Mouse (Mus musculus): ENCODE results near the gene Plin3.
A peak's percentile ranks its signal among the peaks of the same experiment; 100 is the strongest.

Gene Plin3

DNA sequence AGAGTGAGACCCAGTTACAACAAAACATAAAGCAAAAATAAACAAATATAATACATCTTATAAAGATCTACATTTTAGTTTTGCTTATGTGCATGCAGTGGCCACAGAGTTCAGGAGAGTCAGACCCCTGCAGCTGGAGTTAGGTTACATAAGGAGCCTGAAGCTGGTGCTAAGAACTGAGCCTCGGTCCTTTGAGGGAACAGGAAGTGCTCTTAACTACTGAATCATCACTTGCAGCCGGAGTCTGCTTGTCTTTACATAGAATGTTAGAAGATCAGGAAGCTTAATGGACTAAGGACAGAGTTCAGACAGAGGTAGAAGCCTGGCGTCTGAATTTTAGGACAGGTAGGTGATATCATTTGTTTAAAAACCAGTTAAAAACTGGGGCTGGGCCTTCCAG lies 3.8 kb downstream of the Plin3 start:
- TF ChIP-seq GATA4 (IDR thresholded peaks at IDR 0.05; ENCODE audit: insufficient replicate concordance, low read length), result no peak

DNA sequence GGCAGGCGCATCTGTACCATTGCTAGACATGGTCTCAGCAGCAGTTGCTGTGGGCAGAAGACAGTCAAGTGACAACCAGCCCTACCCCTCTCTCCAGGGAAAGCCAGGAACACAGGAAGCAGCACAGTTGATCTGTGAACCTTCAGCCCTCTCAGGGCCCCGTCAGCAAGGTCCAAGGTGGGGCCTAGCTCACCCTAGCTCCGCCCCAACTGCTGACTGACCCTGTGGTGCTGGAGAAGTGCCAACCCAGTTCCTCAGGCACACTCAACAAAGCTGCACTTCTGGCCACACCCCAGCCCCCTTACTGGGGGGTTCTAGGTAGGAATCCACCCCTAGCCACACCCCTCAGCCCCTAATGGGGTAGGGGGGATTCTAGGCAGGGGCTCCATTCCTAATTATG lies 4.8 kb downstream of the Plin3 start:
- no peak for TF ChIP-seq GATA4 (IDR thresholded peaks at IDR 0.05; ENCODE audit: insufficient replicate concordance, low read length)

DNA sequence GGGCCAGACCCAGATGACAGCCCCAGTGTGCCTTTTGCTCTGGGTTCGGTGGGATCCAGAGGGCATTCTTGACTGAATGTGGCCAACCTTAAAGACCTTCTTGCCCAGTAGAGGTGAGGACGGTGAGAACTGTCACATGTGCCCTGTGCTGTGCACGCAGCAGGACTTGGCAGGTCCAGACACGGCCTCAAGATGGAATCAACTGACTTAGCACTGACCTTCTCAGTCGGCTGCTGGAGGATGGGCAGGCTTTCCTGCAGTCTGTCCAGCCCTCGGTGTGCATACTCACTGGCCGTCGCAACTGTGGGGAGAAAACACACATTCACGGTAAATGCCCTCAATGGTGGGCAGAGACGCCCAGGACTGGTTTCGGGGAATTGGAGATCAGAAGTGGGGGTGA lies 6.7 kb downstream of the Plin3 start:
- TF ChIP-seq GATA4 (IDR thresholded peaks at IDR 0.05; ENCODE audit: insufficient replicate concordance, low read length), result no peak

- TF ChIP-seq GATA4 (IDR thresholded peaks at IDR 0.05; ENCODE audit: insufficient replicate concordance, low read length), result no peak
Observed at GRCm38 (mm10) chr17:56283316-56283715, 9.4 kb downstream of the Plin3 start.

DNA sequence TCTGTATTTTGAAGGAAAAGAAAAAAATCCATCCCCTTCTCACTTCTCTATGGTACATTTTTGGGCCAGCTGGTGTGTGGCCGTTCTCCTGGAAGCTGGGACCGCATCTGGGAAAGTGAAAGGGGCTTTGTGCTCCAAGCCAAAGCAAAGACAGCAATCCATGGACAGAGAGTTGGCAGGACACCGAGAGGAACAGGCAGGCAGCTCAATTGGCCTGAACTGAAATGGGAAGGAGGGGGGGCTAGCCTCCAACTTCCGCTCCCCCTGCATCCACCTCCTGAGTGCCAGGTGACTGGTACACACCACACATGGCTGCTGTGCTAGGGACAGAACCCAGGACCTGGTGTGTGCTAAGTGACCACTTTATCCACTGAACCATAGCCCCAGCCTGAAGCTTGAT lies 9.9 kb downstream of the Plin3 start:
- no peak for TF ChIP-seq GATA4 (IDR thresholded peaks at IDR 0.05; ENCODE audit: insufficient replicate concordance, low read length)

DNA sequence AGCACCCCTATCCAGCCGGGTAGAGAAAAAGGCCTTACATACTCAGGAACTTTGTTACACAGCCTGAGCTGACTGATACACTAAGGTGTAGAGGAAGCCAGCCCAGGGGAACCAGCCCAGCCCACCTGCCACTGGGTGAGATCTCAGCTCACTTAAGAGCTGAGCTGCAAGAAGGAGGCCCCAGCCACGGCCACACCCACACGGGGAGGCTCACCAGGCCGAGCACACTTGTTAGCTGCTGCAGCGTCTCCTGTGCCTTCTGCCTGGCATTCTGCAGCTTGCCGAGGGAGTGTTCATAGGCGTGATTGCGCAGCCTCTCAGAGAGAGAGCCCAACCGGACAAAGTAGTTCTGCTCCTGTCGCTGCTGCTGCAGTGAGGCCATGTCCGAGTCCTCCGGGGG lies 11.5 kb downstream of the Plin3 start:
- no peak for TF ChIP-seq GATA4 (IDR thresholded peaks at IDR 0.05; ENCODE audit: insufficient replicate concordance, low read length)

DNA sequence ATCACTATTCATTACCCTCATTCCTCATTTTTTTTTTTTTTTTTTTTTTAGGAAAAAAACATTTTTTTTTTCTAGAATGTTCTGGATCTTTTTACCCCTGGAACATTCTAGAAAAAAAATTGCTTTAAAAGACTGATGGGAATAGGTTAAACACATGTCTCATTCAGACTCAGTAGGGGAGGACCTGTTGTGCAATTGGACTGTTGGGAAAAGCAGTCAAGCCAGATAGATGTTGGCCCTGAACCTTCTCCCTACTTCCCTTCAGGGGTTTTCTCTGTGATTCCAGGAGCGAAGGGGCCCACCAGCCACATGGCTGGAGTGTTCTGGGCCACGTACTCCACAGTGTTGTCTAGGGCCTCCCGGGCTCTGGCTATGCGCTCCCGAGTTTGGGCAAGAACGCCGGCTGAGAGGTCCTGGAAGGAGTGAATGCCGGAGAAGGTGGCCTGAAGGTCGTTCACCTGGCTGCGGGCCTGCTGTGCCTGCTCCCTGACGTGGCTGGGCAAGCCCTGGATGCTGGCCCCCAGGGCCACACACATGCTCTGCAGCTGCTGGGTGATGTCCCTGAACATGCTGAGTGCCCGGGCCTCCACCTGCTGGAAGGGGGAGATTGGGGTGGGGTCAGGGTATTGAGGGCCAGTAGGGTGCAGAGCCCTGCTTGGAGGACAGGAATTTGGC lies 13.1 kb downstream of the Plin3 start:
- TF ChIP-seq GATA4 (IDR thresholded peaks at IDR 0.05; ENCODE audit: insufficient replicate concordance, low read length), result no peak

GRCm38 (mm10) chr17:56278340-56278739 lies 14.3 kb downstream of the Plin3 start:
- no peak for TF ChIP-seq GATA4 (IDR thresholded peaks at IDR 0.05; ENCODE audit: insufficient replicate concordance, low read length)

GRCm38 (mm10) chr17:56277567-56277893 lies 15.1 kb downstream of the Plin3 start:
- TF ChIP-seq GATA4 (IDR thresholded peaks at IDR 0.05; ENCODE audit: insufficient replicate concordance, low read length), result no peak

GRCm38 (mm10) chr17:56276643-56277566 lies 15.8 kb downstream of the Plin3 start, which contains the start of gene Ticam1:
Gene Ticam1 (minus strand): TSS chr17:56276786.
- TF ChIP-seq GATA4 (IDR thresholded peaks at IDR 0.05; ENCODE audit: insufficient replicate concordance, low read length), result peak; percentile 99; the same call in 1 of the 2 replicates

DNA sequence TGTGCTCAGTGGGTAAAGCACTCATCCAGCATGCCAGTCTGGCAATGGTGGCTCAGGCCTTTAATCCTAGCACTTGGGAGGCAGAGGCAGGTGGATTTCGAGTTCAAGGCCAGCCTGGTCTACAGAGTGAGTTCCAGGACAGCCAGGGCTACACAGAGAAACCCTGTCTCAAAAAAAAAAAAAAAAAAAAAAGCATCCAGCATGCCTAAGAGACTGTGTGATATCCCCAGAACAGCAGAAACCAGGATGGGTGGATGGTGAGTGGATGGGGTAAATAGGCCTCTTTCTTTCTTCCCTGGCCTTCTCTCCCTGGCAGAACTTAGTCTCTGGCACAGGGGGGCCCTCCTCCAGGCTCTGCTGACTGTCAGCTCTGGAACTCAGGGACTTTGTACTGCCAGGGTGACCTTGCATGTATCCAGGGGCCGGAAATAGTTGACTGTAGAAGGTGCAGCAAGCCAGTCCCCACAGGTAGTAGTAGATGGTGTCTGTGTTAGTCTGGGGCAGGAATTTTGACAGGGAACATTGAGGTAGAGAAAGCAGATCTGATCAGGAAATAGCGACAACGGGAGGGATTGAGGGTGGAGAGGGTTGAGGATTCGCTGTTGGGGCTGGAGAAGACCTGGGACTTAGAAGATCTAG lies 16.7 kb downstream of the Plin3 start:
- no peak for TF ChIP-seq GATA4 (IDR thresholded peaks at IDR 0.05; ENCODE audit: insufficient replicate concordance, low read length)

DNA sequence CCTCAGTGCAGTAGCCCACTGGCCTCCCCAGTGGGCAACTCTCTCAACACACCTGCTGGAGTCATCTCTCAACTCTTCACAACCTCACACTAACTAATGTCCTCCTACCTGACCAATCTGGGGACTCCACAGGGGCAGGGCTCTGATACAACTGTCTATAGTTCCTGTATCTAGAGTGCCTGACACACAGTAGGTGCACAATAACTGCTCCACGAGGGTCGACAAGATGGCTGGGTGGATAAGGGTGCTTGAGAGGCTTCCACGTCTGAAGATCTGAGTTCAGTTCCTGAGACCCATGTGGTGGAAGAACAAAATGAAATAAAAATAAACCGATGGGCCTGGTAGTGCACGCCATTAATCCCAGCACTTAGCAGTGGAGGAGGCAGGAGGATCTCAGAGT lies 18.7 kb downstream of the Plin3 start:
- TF ChIP-seq GATA4 (IDR thresholded peaks at IDR 0.05; ENCODE audit: insufficient replicate concordance, low read length), result no peak

- TF ChIP-seq GATA4 (IDR thresholded peaks at IDR 0.05; ENCODE audit: insufficient replicate concordance, low read length), result no peak
Observed at GRCm38 (mm10) chr17:56273482-56273881, 19.2 kb downstream of the Plin3 start.

GRCm38 (mm10) chr17:56272644-56273043 lies 20.0 kb downstream of the Plin3 start:
- no peak for TF ChIP-seq GATA4 (IDR thresholded peaks at IDR 0.05; ENCODE audit: insufficient replicate concordance, low read length)

DNA sequence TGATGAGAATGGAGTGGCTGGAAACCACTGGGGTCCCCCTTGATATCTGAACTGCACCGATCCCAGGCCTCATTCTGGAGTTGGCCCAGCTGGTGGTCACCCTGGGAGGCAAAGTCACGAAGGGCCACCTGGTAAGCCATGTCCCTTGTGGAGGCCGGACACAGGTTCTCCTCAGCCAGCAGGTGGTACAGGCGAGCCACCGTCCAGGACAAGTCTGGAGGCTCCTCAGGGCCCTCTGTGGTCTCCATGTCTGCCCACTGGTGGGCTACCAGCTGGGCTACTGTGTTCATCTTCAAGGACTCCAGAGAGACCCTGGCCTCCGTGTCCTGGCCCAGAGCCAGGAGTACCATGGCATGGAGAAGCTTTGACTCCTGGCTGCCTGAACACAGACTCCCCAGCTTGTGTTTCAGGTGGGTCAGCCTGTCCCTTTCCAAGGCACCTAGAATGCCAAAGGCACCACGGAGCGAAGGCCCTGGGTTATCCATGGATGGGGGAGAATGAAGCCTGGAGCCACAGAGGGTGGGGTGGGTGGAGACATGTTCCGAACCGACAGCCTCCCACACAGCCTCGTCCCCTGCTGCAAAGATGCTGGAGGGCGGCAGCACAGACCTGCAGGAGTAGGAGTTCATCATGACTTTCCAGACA lies 20.9 kb downstream of the Plin3 start:
- TF ChIP-seq GATA4 (IDR thresholded peaks at IDR 0.05; ENCODE audit: insufficient replicate concordance, low read length), result no peak
